Mouse (Mus musculus): Measurements from ENCODE around the gene Mrpl20. TPM values are rescaled to one million over a fixed set of nuclear protein-coding genes. Genes with fewer than 3 reads are reported as not detected.

Gene Mrpl20
- polyA plus RNA-seq, 1 experiment from 2014 or later, result 131 TPM

DNA sequence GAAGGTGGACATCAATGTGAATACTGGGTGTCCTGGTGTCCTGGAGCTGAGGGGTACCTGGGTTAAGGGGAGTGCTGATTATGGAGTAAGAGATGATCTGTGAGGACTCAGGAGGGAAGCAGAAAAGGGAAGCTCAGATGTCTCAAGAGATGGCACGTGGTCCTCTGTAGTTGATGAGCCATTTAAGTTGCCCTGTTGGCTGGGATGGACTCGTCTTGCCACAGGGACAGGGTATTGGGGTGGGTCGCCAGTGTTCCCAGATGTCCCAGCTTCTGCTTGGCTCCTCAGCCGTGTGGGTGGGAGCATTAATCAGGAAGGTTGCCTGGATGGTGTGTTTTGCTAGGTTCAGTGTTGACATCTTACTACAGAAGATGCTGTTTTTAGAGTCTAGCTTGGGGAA is 30.6 kb downstream of the Mrpl20 start:
- H3K9me3 ChIP-seq (replicated peaks), result no peaks in the 10 kb centered on the region
- no peak overlapping the region for H3K4me2 ChIP-seq
- WGBS, result 86% methylated on average over 4 of the region's 4 CpGs
- H3K27me3 ChIP-seq, result no peaks in the 10 kb centered on the region
- H3K4me3 ChIP-seq, result no peak overlapping the region
- no peak overlapping the region for H3K9ac ChIP-seq
- no peak for ATAC-seq (replicated peaks; ENCODE audit: insufficient number of reproducible peaks, insufficient read depth, low FRiP score, low read depth)
- peaks cover 6% of the 10 kb centered on the region; the same call in 1 of the 2 replicates for H3K36me3 ChIP-seq
- H3K4me1 ChIP-seq (replicated peaks), result peaks cover 37% of the 10 kb centered on the region
- H3K27ac ChIP-seq, result no peak overlapping the region

DNA sequence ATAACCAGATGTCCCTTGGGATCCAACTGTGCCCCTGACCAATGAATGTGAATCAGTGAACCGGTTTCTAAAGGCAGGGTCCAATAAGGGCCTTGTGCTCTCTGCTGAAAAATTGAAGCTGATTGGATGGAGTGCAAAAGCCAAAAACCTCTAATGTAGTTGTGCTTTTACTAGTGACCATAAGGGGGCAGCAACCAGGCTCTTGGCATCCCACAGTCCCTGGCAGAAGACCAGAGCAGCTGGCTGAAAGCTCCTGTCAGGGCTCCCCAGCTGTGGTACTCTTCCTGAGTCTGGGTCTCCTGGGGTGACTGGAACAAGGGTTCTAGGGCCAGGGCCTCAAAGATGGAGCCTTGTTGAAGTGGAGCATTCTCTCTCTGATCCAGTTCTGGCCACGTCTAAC is 31.2 kb downstream of the Mrpl20 start:
- Histone ChIP-seq H3K27ac (peak overlapping the region; percentile 49), H3K9me3 (replicated peaks) (no peaks in the 10 kb centered on the region), H3K4me3 (no peak overlapping the region), H3K36me3 (peaks cover 6% of the 10 kb centered on the region; the same call in 1 of the 2 replicates), H3K27me3 (no peaks in the 10 kb centered on the region), H3K4me1 (replicated peaks) (peaks cover 42% of the 10 kb centered on the region), H3K4me2 (0 out of 2 replicates have a peak overlapping the region, but pooled peaks have one; percentile 17), H3K9ac (no peak overlapping the region)
- ATAC-seq (replicated peaks; ENCODE audit: insufficient number of reproducible peaks, insufficient read depth, low FRiP score, low read depth), result no peak
- WGBS, result 18% methylated on average over 2 of the region's 2 CpGs

DNA sequence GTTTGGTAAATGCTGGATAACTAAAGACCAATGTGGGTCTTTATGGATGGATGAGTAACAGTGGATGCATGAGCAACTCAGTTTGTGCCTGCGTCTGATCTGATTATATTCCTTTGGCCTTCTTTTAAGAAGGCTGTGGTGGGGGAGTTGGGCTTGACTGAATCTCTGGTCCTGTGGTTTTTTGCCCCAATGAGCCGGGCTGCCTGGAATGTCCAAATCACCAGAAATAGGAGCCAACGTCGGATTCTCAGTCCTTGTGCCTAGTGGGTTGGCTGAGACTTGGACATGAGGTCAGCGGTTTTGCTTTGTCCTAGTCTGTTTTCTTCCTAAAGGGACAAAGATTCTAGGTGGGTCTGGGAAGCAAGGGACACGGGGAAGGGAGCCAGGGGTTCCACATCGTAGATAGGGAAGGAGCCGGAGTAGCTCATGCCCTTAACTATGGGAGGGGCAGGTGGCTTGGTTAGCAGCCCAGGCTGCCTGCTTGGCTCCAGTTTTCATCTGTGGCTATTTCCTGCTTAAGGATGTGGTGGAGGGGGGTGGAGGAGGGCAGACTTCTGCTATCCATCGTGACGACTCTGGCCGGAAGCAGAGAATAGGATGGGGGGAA is 34.8 kb downstream of the Mrpl20 start:
- Histone ChIP-seq H3K27ac (peak overlapping the region; percentile 85), H3K36me3 (peaks cover 8% of the 10 kb centered on the region; the same call in 1 of the 2 replicates), H3K4me1 (replicated peaks) (peaks cover 60% of the 10 kb centered on the region), H3K4me2 (peak overlapping the region; percentile 21; the same call in 1 of the 2 replicates), H3K9ac (no peak overlapping the region), H3K9me3 (replicated peaks) (no peaks in the 10 kb centered on the region), H3K4me3 (no peak overlapping the region), H3K27me3 (peaks cover 5% of the 10 kb centered on the region; the same call in 1 of the 2 replicates)
- peak; percentile 11; the same call in 1 of the 2 replicates for ATAC-seq (replicated peaks; ENCODE audit: insufficient number of reproducible peaks, insufficient read depth, low FRiP score, low read depth)
- WGBS, result 47% methylated on average over 11 of the region's 11 CpGs

DNA sequence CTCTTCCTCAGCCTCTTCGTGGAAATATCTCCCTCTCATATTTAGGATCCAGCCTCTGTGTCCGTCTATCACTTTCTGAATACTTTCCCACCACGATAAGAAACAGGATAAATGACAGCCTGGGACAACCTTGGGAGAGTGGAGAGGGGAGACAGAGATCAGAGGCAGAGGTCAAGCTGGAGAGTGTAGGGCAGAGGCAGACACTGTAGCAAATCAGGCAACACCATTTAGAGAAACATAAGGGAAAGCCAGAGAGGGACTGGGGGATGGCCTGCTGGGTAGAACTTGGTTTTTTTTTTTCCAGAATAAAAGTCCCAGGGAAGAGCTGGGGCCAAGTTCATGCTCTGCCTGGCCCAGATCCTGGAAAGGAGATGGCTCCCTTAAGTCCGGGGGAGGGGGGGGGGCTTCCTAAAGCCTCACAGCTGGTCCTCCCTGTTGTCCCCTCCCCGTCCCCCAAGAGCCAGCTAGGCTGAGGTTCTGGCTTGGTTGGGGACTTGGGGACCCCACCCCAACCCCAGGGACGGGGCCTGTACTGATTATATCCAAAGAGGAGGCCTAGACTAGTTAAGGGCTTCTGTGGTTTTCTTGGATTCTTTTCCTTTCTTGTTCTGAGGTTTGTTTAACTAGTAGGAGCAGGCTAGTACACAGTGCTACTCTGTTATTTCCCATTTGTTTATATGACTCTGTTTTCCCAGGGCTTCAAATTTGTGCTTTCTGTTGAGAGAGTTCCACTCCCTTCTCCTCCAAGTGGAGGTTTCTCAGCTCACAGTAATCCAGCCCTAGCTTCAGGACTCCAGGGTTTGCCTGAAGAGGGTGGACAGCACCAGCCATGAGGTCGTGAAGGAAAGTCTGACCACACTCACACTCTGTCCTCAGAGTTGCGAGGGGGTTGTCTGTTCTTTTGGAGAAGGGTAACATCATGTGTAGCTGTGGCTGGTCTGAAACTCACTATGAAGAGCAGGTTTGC is 35.8 kb downstream of the Mrpl20 start:
- 36% methylated on average over 8 of the region's 8 CpGs for WGBS
- Histone ChIP-seq H3K4me2 (peak overlapping the region; percentile 85; the same call in 1 of the 2 replicates), H3K27ac (peak overlapping the region; percentile 85), H3K9me3 (replicated peaks) (no peaks in the 10 kb centered on the region), H3K4me3 (peak overlapping the region; percentile 53; the same call in 1 of the 2 replicates), H3K9ac (no peak overlapping the region), H3K27me3 (peaks cover 5% of the 10 kb centered on the region; the same call in 1 of the 2 replicates), H3K36me3 (peaks cover 2% of the 10 kb centered on the region; the same call in 1 of the 2 replicates), H3K4me1 (replicated peaks) (peaks cover 51% of the 10 kb centered on the region)
- no peak for ATAC-seq (replicated peaks; ENCODE audit: insufficient number of reproducible peaks, insufficient read depth, low FRiP score, low read depth)

DNA sequence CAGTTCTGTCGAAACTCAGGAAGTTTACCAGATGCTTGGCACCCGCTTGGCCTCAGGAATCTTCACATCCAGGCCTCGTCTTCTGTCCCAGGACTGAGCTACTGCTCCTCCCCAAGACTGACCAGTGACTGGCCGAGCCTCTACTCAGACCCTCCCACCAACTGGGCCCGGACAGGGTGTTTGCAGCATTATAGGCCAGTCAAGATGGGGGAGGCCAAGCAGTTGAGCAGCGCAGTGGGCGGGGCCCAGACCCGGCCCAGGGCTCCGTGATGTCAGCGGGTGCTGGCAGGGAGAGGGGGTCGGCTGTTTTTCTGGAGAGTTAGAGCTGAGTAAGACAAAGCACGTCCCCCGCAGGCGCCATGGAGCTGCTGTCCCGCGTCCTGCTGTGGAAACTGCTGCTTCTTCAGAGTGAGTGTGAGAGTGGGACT is 36.8 kb downstream of the Mrpl20 start, which contains the start of gene Mxra8:
TSS of gene Mxra8 (plus strand) at position 198 of the 428 bp plus-strand sequence.
- H3K27me3 ChIP-seq, result peaks cover 5% of the 10 kb centered on the region; the same call in 1 of the 2 replicates
- H3K36me3 ChIP-seq, result peaks cover 2% of the 10 kb centered on the region; the same call in 1 of the 2 replicates
- H3K27ac ChIP-seq, result peak within 1 kb of the TSS; percentile 85
- WGBS, result 5% methylated on average over 16 of the region's 16 CpGs
- peak; percentile 87 for ATAC-seq (replicated peaks; ENCODE audit: insufficient number of reproducible peaks, insufficient read depth, low FRiP score, low read depth)
- H3K4me2 ChIP-seq, result peak within 1 kb of the TSS; percentile 85
- peaks cover 42% of the 10 kb centered on the region for H3K4me1 ChIP-seq (replicated peaks)
- no peaks in the 10 kb centered on the region for H3K9me3 ChIP-seq (replicated peaks)
- H3K9ac ChIP-seq, result peak within 1 kb of the TSS; percentile 62
- H3K4me3 ChIP-seq, result peak within 1 kb of the TSS; percentile 53

DNA sequence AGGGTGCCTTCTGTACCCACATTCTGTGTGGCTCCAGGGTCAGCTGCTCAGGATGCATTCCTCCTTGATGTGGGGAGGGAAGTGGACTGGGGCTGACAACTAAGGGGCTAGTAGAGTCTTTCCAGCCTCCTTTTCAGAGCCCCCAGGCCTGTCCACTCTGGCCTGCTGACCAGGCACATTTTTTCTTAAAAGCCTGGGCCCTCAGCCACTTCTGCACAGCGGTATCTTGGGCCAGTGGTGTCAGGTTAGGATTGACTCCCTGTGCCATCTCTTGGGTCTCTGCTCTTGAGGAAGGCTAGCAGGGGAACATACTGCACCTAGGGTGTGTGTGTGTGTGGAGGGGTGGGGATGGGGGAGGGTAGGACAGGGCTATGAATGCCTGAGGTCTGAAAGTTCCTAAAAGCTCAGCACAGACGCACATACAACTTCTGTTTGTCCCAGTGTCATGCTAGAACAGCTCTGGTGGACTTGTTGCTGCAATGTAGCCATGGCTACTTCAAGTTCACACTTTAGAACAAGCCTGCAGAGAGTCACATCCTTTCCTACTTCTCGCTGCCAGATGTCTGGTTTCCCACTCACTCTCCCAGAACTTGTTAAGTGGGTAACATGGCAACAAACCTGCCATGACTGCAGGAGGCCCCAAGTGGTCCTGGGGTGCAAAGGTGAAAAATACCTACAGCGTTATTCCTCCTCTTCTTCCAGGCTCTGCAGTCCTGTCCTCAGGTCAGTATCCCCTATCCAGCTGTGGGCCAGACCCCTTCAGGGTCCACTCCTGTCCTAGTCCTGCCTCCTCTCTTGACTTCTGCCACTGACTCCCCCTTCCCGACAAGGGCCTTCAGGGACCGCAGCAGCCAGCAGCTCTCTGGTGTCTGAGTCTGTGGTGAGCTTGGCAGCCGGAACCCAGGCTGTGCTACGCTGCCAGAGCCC is 37.7 kb downstream of the Mrpl20 start:
- Histone ChIP-seq H3K27me3 (peaks cover 5% of the 10 kb centered on the region; the same call in 1 of the 2 replicates), H3K9me3 (replicated peaks) (no peaks in the 10 kb centered on the region), H3K4me2 (peak overlapping the region; percentile 85), H3K27ac (peak overlapping the region; percentile 85), H3K4me3 (peak overlapping the region; percentile 53), H3K9ac (peak overlapping the region; percentile 62), H3K36me3 (peaks cover 2% of the 10 kb centered on the region; the same call in 1 of the 2 replicates), H3K4me1 (replicated peaks) (peaks cover 42% of the 10 kb centered on the region)
- 13% methylated on average over 8 of the region's 8 CpGs for WGBS
- ATAC-seq (replicated peaks; ENCODE audit: insufficient number of reproducible peaks, insufficient read depth, low FRiP score, low read depth), result 0 out of 2 replicates have a peak, but pooled peaks have one; percentile 1

DNA sequence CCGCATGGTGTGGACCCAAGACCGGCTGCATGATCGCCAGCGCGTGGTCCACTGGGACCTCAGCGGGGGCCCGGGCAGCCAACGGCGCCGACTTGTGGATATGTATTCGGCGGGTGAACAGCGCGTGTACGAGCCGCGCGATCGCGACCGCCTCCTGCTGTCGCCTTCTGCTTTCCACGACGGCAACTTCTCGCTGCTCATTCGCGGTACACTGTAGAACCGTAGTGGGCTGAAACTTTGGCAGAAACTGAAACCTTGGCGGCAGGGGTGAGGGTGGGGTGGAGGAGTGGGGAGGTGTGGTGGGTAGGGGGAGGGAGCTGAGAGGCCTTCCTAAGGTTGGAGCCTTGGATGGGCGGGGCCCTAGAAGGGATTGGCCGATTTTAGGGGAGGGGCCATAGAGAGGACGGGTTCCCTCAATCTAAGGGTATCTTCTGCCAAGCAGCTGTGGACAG is 38.4 kb downstream of the Mrpl20 start:
- under 1% methylated on average over 30 of the region's 32 CpGs for WGBS
- H3K27ac ChIP-seq, result peak overlapping the region; percentile 10

DNA sequence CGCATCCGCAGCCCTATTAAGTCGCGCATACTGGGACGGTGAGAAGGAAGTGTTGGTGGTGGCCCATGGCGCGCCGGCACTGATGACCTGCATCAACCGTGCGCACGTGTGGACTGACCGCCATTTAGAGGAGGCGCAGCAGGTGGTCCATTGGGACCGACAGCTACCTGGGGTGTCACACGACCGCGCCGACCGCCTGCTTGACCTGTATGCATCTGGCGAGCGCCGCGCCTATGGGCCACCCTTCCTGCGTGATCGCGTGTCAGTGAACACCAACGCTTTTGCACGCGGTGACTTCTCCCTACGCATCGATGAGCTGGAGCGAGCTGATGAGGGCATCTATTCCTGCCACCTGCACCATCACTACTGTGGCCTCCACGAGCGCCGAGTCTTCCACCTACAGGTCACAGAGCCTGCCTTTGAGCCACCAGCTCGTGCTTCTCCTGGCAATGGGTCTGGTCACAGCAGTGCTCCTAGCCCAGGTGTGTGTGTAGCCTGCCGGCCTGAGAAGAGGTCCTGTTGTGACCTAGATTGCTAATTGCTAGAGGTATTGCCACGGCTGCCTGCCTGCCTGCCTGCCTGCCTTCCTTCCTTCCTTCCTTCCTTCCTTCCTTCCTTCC is 39.1 kb downstream of the Mrpl20 start:
- Histone ChIP-seq H3K36me3 (peaks cover 2% of the 10 kb centered on the region; the same call in 1 of the 2 replicates), H3K4me1 (replicated peaks) (peaks cover 47% of the 10 kb centered on the region), H3K27ac (no peak overlapping the region), H3K4me3 (peak overlapping the region; percentile 53), H3K27me3 (peaks cover 5% of the 10 kb centered on the region; the same call in 1 of the 2 replicates), H3K9ac (no peak overlapping the region; the same call in 1 of the 2 replicates), H3K9me3 (replicated peaks) (no peaks in the 10 kb centered on the region), H3K4me2 (peak overlapping the region; percentile 85)
- 51% methylated on average over 38 of the region's 38 CpGs for WGBS
- no peak for ATAC-seq (replicated peaks; ENCODE audit: insufficient number of reproducible peaks, insufficient read depth, low FRiP score, low read depth)

More for the DNA sequence above, 38.4 kb downstream of the Mrpl20 start:
- no peaks in the 10 kb centered on the region for H3K9me3 ChIP-seq (replicated peaks)
- peaks cover 2% of the 10 kb centered on the region; the same call in 1 of the 2 replicates for H3K36me3 ChIP-seq
- peak overlapping the region; percentile 85 for H3K4me2 ChIP-seq
- H3K4me3 ChIP-seq, result peak overlapping the region; percentile 53
- peaks cover 42% of the 10 kb centered on the region for H3K4me1 ChIP-seq (replicated peaks)
- H3K27me3 ChIP-seq, result peaks cover 5% of the 10 kb centered on the region; the same call in 1 of the 2 replicates
- peak overlapping the region; percentile 62 for H3K9ac ChIP-seq
- ATAC-seq (replicated peaks; ENCODE audit: insufficient number of reproducible peaks, insufficient read depth, low FRiP score, low read depth), result peak; percentile 32

DNA sequence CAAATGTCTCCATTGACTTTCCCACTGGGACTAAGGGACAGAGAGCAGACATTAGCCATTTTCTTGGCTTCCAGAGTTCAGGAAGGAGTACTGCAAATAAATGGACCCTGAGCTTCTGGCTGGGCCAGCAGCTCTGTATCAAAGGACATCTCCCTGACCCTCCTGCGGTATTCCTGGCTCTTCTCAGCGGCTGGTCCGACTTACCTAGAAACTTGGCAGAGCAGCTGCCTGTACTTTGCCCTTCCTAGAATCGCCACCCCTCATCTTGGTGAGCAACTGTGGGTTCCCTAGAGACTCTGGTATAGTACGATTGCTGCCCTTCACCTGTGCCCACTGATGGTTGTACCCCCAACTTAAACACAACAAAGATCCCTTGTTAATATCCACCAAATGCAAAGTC is 40.6 kb downstream of the Mrpl20 start:
- H3K4me3 ChIP-seq, result no peak overlapping the region
- H3K9ac ChIP-seq, result no peak overlapping the region
- H3K4me1 ChIP-seq (replicated peaks), result peaks cover 45% of the 10 kb centered on the region
- 87% methylated on average over 5 of the region's 5 CpGs for WGBS
- H3K27me3 ChIP-seq, result peaks cover 5% of the 10 kb centered on the region; the same call in 1 of the 2 replicates
- H3K27ac ChIP-seq, result no peak overlapping the region
- no peak overlapping the region for H3K4me2 ChIP-seq
- ATAC-seq (replicated peaks; ENCODE audit: insufficient number of reproducible peaks, insufficient read depth, low FRiP score, low read depth), result no peak
- peaks cover 2% of the 10 kb centered on the region; the same call in 1 of the 2 replicates for H3K36me3 ChIP-seq
- no peaks in the 10 kb centered on the region for H3K9me3 ChIP-seq (replicated peaks)
